Mouse (Mus musculus): ENCODE measurements around the gene Gtf2a1l.

Gene Gtf2a1l

GRCm38 (mm10) chr17:88668452-88668851 lies at the start of gene Gtf2a1l:
Gene Gtf2a1l (plus strand): TSS chr17:88668660.
- DNase-seq (ENCODE audit: low read depth, low spot score) = peak; percentile 63

GRCm38 (mm10) chr17:88620935-88621334 lies 47.5 kb upstream of the Gtf2a1l start:
- DNase-seq (ENCODE audit: low read depth, low spot score) = no peak
- Histone ChIP-seq H3K36me3 (ENCODE audit: control insufficient read depth, insufficient read depth, low read length, poor library complexity, severe bottlenecking) (no peaks in the 10 kb centered on the region), H3K27me3 (ENCODE audit: control insufficient read depth, insufficient read depth, low read length, poor library complexity, severe bottlenecking) (no peaks in the 10 kb centered on the region)

More at GRCm38 (mm10) chr17:88668452-88668851, at the start of gene Gtf2a1l:
- no peaks in the 10 kb centered on the region for H3K27me3 ChIP-seq (ENCODE audit: control insufficient read depth, insufficient read depth, low read length, poor library complexity, severe bottlenecking)
- H3K36me3 ChIP-seq (ENCODE audit: control insufficient read depth, insufficient read depth, low read length, poor library complexity, severe bottlenecking) = no peaks in the 10 kb centered on the region

- no peaks in the 10 kb centered on the region for H3K36me3 ChIP-seq (ENCODE audit: control insufficient read depth, insufficient read depth, low read length, poor library complexity, severe bottlenecking)
- DNase-seq (ENCODE audit: low read depth, low spot score) = no peak
- H3K27me3 ChIP-seq (ENCODE audit: control insufficient read depth, insufficient read depth, low read length, poor library complexity, severe bottlenecking) = no peaks in the 10 kb centered on the region
Measured at GRCm38 (mm10) chr17:88621374-88621773, 47.1 kb upstream of the Gtf2a1l start.

GRCm38 (mm10) chr17:88622711-88623110 lies 45.7 kb upstream of the Gtf2a1l start:
- no peaks in the 10 kb centered on the region for H3K36me3 ChIP-seq (ENCODE audit: control insufficient read depth, insufficient read depth, low read length, poor library complexity, severe bottlenecking)
- no peaks in the 10 kb centered on the region for H3K27me3 ChIP-seq (ENCODE audit: control insufficient read depth, insufficient read depth, low read length, poor library complexity, severe bottlenecking)
- DNase-seq (ENCODE audit: low read depth, low spot score) = no peak

- Histone ChIP-seq H3K27me3 (ENCODE audit: control insufficient read depth, insufficient read depth, low read length, poor library complexity, severe bottlenecking) (no peaks in the 10 kb centered on the region), H3K36me3 (ENCODE audit: control insufficient read depth, insufficient read depth, low read length, poor library complexity, severe bottlenecking) (no peaks in the 10 kb centered on the region)
- DNase-seq (ENCODE audit: low read depth, low spot score) = no peak
Measured at GRCm38 (mm10) chr17:88624386-88624785, 44.1 kb upstream of the Gtf2a1l start.

- no peaks in the 10 kb centered on the region for H3K36me3 ChIP-seq (ENCODE audit: control insufficient read depth, insufficient read depth, low read length, poor library complexity, severe bottlenecking)
- no peak for DNase-seq (ENCODE audit: low read depth, low spot score)
- no peaks in the 10 kb centered on the region for H3K27me3 ChIP-seq (ENCODE audit: control insufficient read depth, insufficient read depth, low read length, poor library complexity, severe bottlenecking)
Measured at GRCm38 (mm10) chr17:88625350-88625749, 43.1 kb upstream of the Gtf2a1l start.

- DNase-seq (ENCODE audit: low read depth, low spot score) = no peak
- H3K36me3 ChIP-seq (ENCODE audit: control insufficient read depth, insufficient read depth, low read length, poor library complexity, severe bottlenecking) = no peaks in the 10 kb centered on the region
- H3K27me3 ChIP-seq (ENCODE audit: control insufficient read depth, insufficient read depth, low read length, poor library complexity, severe bottlenecking) = no peaks in the 10 kb centered on the region
Measured at GRCm38 (mm10) chr17:88625931-88626330, 42.5 kb upstream of the Gtf2a1l start.

GRCm38 (mm10) chr17:88626347-88626811 lies 42.1 kb upstream of the Gtf2a1l start:
- no peaks in the 10 kb centered on the region for H3K36me3 ChIP-seq (ENCODE audit: control insufficient read depth, insufficient read depth, low read length, poor library complexity, severe bottlenecking)
- no peak for DNase-seq (ENCODE audit: low read depth, low spot score)
- no peaks in the 10 kb centered on the region for H3K27me3 ChIP-seq (ENCODE audit: control insufficient read depth, insufficient read depth, low read length, poor library complexity, severe bottlenecking)

- no peaks in the 10 kb centered on the region for H3K27me3 ChIP-seq (ENCODE audit: control insufficient read depth, insufficient read depth, low read length, poor library complexity, severe bottlenecking)
- DNase-seq (ENCODE audit: low read depth, low spot score) = no peak
- no peaks in the 10 kb centered on the region for H3K36me3 ChIP-seq (ENCODE audit: control insufficient read depth, insufficient read depth, low read length, poor library complexity, severe bottlenecking)
Measured at GRCm38 (mm10) chr17:88627150-88627549, 41.3 kb upstream of the Gtf2a1l start.

GRCm38 (mm10) chr17:88628676-88629380 lies 39.6 kb upstream of the Gtf2a1l start:
- DNase-seq (ENCODE audit: low read depth, low spot score) = no peak
- H3K36me3 ChIP-seq (ENCODE audit: control insufficient read depth, insufficient read depth, low read length, poor library complexity, severe bottlenecking) = no peaks in the 10 kb centered on the region
- H3K27me3 ChIP-seq (ENCODE audit: control insufficient read depth, insufficient read depth, low read length, poor library complexity, severe bottlenecking) = no peaks in the 10 kb centered on the region

- H3K27me3 ChIP-seq (ENCODE audit: control insufficient read depth, insufficient read depth, low read length, poor library complexity, severe bottlenecking) = no peaks in the 10 kb centered on the region
- no peak for DNase-seq (ENCODE audit: low read depth, low spot score)
- no peaks in the 10 kb centered on the region for H3K36me3 ChIP-seq (ENCODE audit: control insufficient read depth, insufficient read depth, low read length, poor library complexity, severe bottlenecking)
Measured at GRCm38 (mm10) chr17:88629381-88629759, 39.1 kb upstream of the Gtf2a1l start.

GRCm38 (mm10) chr17:88629931-88630553 lies 38.4 kb upstream of the Gtf2a1l start:
- H3K36me3 ChIP-seq (ENCODE audit: control insufficient read depth, insufficient read depth, low read length, poor library complexity, severe bottlenecking) = no peaks in the 10 kb centered on the region
- no peaks in the 10 kb centered on the region for H3K27me3 ChIP-seq (ENCODE audit: control insufficient read depth, insufficient read depth, low read length, poor library complexity, severe bottlenecking)
- DNase-seq (ENCODE audit: low read depth, low spot score) = no peak

- Histone ChIP-seq H3K27me3 (ENCODE audit: control insufficient read depth, insufficient read depth, low read length, poor library complexity, severe bottlenecking) (no peaks in the 10 kb centered on the region), H3K36me3 (ENCODE audit: control insufficient read depth, insufficient read depth, low read length, poor library complexity, severe bottlenecking) (no peaks in the 10 kb centered on the region)
- DNase-seq (ENCODE audit: low read depth, low spot score) = no peak
Measured at GRCm38 (mm10) chr17:88630554-88630948, 37.9 kb upstream of the Gtf2a1l start.

- DNase-seq (ENCODE audit: low read depth, low spot score) = no peak
- H3K27me3 ChIP-seq (ENCODE audit: control insufficient read depth, insufficient read depth, low read length, poor library complexity, severe bottlenecking) = no peaks in the 10 kb centered on the region
- H3K36me3 ChIP-seq (ENCODE audit: control insufficient read depth, insufficient read depth, low read length, poor library complexity, severe bottlenecking) = no peaks in the 10 kb centered on the region
Measured at GRCm38 (mm10) chr17:88632631-88633030, 35.8 kb upstream of the Gtf2a1l start.

- DNase-seq (ENCODE audit: low read depth, low spot score) = no peak
- H3K36me3 ChIP-seq (ENCODE audit: control insufficient read depth, insufficient read depth, low read length, poor library complexity, severe bottlenecking) = no peaks in the 10 kb centered on the region
- no peaks in the 10 kb centered on the region for H3K27me3 ChIP-seq (ENCODE audit: control insufficient read depth, insufficient read depth, low read length, poor library complexity, severe bottlenecking)
Measured at GRCm38 (mm10) chr17:88636076-88636475, 32.4 kb upstream of the Gtf2a1l start.
